Mouse (Mus musculus) testis, adult 2 months (tissue): ENCODE results near the gene Mapre3. TPM values are rescaled to one million over a fixed set of nuclear protein-coding genes. Genes with fewer than 3 reads are reported as not detected.

Experiments
- H3K27ac ChIP-seq: fragments of 200-500 bp; 2 replicates; pipeline ENCODE4 v1.5.1; 2012; ENCODE audit warnings: low read depth, low read length; ENCODE audit not compliant: control insufficient read depth, insufficient read depth
- H3K27me3 ChIP-seq: fragments of 200-500 bp; 2 replicates; pipeline ENCODE4 v1.6.1; 2012; ENCODE audit warnings: mild to moderate bottlenecking, low read length, moderate library complexity; ENCODE audit not compliant: control insufficient read depth, insufficient read depth
- H3K36me3 ChIP-seq: fragments of 200-500 bp; 2 replicates; pipeline ENCODE4 v1.6.1; 2012; ENCODE audit warnings: mild to moderate bottlenecking, low read length; ENCODE audit not compliant: control insufficient read depth, insufficient read depth
- H3K4me1 ChIP-seq: fragments of 200-500 bp; 2 replicates; pipeline ENCODE4 v1.6.1; 2012; ENCODE audit warnings: low read length; ENCODE audit not compliant: control insufficient read depth, insufficient read depth
- H3K4me3 ChIP-seq: fragments of 200-500 bp; 2 replicates; pipeline ENCODE4 v1.5.1; 2012; ENCODE audit warnings: low read depth, mild to moderate bottlenecking, low read length, moderate library complexity, mixed read lengths; ENCODE audit not compliant: control insufficient read depth
- CTCF ChIP-seq: fragments of 200-500 bp; IDR thresholded peaks from 2 replicates; pipeline ENCODE4 v1.5.1; 2012; ENCODE audit warnings: low read depth, mild to moderate bottlenecking, inconsistent platforms, low read length, moderate library complexity; ENCODE audit not compliant: control insufficient read depth, insufficient read depth, insufficient replicate concordance
- POLR2A ChIP-seq: fragments of 200-500 bp; IDR thresholded peaks from 2 replicates; pipeline ENCODE4 v1.6.1; 2012; ENCODE audit warnings: low read depth, mild to moderate bottlenecking, inconsistent platforms, low read length, moderate library complexity; ENCODE audit not compliant: control insufficient read depth
- polyA plus RNA-seq: library from polyadenylated mRNA; depleted of rRNA; stranded (reverse); fragments of >200 nt; gene quantifications from 2 replicates; pipeline ENCODE4 v1.2.3, GENCODE M21; 2012

Gene Mapre3
- polyA plus RNA-seq, 1 experiment = 342 TPM

- no peaks in the 10 kb centered on the region for H3K27me3 ChIP-seq
- no peaks in the 10 kb centered on the region; the same call in 1 of the 2 replicates for H3K36me3 ChIP-seq
- no peak overlapping the region for H3K4me3 ChIP-seq
- no peak overlapping the region for H3K27ac ChIP-seq
- H3K4me1 ChIP-seq = no peaks in the 10 kb centered on the region
- no peak for TF ChIP-seq POLR2A
- TF ChIP-seq CTCF = no peak
Observed at GRCm38 (mm10) chr5:30901860-30902259, 87.4 kb downstream of the Mapre3 start.

- H3K36me3 ChIP-seq = no peaks in the 10 kb centered on the region; the same call in 1 of the 2 replicates
- H3K27me3 ChIP-seq = no peaks in the 10 kb centered on the region
- TF ChIP-seq POLR2A (peak; percentile 90), CTCF (no peak)
- peaks cover 11% of the 10 kb centered on the region for H3K4me1 ChIP-seq
- peak within 1 kb of the TSS; percentile 89 for H3K4me3 ChIP-seq
- H3K27ac ChIP-seq = peak within 1 kb of the TSS; percentile 88
Observed at GRCm38 (mm10) chr5:30907413-30908059, 93.1 kb downstream of the Mapre3 start, which contains the start of gene Ost4. Gene Ost4, minus strand, starts transcription at chr5:30907788.

GRCm38 (mm10) chr5:30908426-30909299, 94.2 kb downstream of the Mapre3 start:
- no peaks in the 10 kb centered on the region for H3K36me3 ChIP-seq
- H3K4me1 ChIP-seq = peaks cover 11% of the 10 kb centered on the region
- H3K27me3 ChIP-seq = no peaks in the 10 kb centered on the region
- peak overlapping the region; percentile 89 for H3K4me3 ChIP-seq
- peak overlapping the region; percentile 88 for H3K27ac ChIP-seq
- TF ChIP-seq CTCF (no peak), POLR2A (no peak)

- Histone ChIP-seq H3K27me3 (no peaks in the 10 kb centered on the region), H3K4me3 (no peak overlapping the region), H3K36me3 (no peaks in the 10 kb centered on the region), H3K4me1 (peaks cover 13% of the 10 kb centered on the region), H3K27ac (no peak overlapping the region)
- no peak for TF ChIP-seq CTCF
- TF ChIP-seq POLR2A = no peak
Observed at GRCm38 (mm10) chr5:30909300-30909659, 94.8 kb downstream of the Mapre3 start.

GRCm38 (mm10) chr5:30909863-30910262, 95.4 kb downstream of the Mapre3 start:
- Histone ChIP-seq H3K27ac (no peak overlapping the region), H3K4me1 (peaks cover 13% of the 10 kb centered on the region), H3K27me3 (no peaks in the 10 kb centered on the region), H3K36me3 (no peaks in the 10 kb centered on the region), H3K4me3 (no peak overlapping the region)
- TF ChIP-seq POLR2A (no peak), CTCF (no peak)

- Histone ChIP-seq H3K27me3 (no peaks in the 10 kb centered on the region), H3K36me3 (no peaks in the 10 kb centered on the region), H3K4me3 (peak overlapping the region; percentile 70; the same call in 1 of the 2 replicates), H3K27ac (no peak overlapping the region), H3K4me1 (peaks cover 13% of the 10 kb centered on the region)
- TF ChIP-seq CTCF (no peak), POLR2A (no peak)
Observed at GRCm38 (mm10) chr5:30910481-30910880, 96.0 kb downstream of the Mapre3 start.

GRCm38 (mm10) chr5:30912156-30912555, 97.7 kb downstream of the Mapre3 start:
- Histone ChIP-seq H3K27ac (no peak overlapping the region; the same call in 1 of the 2 replicates), H3K4me1 (peaks cover 13% of the 10 kb centered on the region), H3K4me3 (no peak overlapping the region), H3K27me3 (no peaks in the 10 kb centered on the region), H3K36me3 (no peaks in the 10 kb centered on the region)
- TF ChIP-seq CTCF (no peak), POLR2A (no peak)
